Mouse (Mus musculus) adrenal gland, postnatal 10 days (tissue): ENCODE measurements around the gene Coq8a. TPM values are rescaled to one million over a fixed set of nuclear protein-coding genes. Genes with fewer than 3 reads are reported as not detected.
A peak's percentile ranks its signal among the peaks of the same experiment; 100 is the strongest.

Experiments
- DNase-seq: peaks from one replicate; pipeline ENCODE4 v3.0.0; 2021; ENCODE audit warnings: mixed read lengths
- long read RNA-seq, 2 experiments: library from polyadenylated mRNA; stranded (forward); transcript quantifications; one replicate each; pipeline ENCODE4 v2.0.0; 2021
- total RNA-seq, 2 experiments: library from RNA; stranded (reverse); gene quantifications; 2 replicates each; pipeline ENCODE4 v1.2.3; 2021

Gene Coq8a
- 1,000 to 10,000 TPM; 1,138 to 1,532 TPM for total RNA-seq
- long read RNA-seq, experiment 1, full-length matches to known transcripts, result 1,075 of 1,334 reads
- long read RNA-seq, experiment 1, partial matches to known transcripts, result 139 of 1,334 reads
- long read RNA-seq, experiment 1, other reads (novel, unspliced or antisense), result 120 of 1,334 reads
- long read RNA-seq, experiment 2, full-length matches to known transcripts, result 821 of 986 reads
- long read RNA-seq, experiment 2, partial matches to known transcripts, result 81 of 986 reads
- long read RNA-seq, experiment 2, other reads (novel, unspliced or antisense), result 84 of 986 reads

DNA sequence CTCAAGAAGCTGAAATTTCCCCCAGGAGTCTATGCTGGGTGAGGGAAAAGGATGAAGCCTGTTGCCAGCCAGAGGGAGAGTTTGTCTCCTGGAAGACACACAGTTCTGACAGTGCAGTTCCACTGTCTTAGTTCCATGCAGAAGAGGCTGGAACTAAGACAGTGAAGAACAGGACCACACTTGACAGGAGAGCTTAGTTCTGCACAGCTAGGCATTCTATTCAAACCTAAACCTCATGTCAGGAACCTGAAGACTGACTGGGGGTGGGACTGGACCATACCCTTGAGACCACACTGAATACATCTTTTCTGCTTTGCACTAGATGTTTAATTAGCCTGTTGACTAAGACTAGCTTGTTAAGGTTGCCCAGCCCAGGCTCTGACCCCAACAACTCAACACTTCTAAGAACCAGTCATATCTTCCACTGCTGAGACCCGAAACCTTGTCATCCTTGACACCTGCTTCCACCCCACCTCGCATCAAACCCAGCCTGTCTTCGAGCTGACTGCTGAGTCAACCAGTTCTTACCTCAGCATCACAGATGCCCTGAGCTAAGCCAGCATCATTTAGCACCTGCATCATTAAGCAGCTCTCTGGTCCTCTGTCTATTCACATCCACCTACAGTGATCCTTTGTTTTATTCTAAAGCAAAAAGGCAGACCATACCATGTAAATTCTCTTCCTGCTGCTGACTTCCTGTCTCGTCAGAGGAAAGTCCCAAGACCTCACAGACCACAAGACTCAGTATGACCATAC is at the start of gene Coq8a:
TSS of gene Coq8a (minus strand) at position 644 of the 756 bp plus-strand sequence.
- DNase-seq, result no peak

DNA sequence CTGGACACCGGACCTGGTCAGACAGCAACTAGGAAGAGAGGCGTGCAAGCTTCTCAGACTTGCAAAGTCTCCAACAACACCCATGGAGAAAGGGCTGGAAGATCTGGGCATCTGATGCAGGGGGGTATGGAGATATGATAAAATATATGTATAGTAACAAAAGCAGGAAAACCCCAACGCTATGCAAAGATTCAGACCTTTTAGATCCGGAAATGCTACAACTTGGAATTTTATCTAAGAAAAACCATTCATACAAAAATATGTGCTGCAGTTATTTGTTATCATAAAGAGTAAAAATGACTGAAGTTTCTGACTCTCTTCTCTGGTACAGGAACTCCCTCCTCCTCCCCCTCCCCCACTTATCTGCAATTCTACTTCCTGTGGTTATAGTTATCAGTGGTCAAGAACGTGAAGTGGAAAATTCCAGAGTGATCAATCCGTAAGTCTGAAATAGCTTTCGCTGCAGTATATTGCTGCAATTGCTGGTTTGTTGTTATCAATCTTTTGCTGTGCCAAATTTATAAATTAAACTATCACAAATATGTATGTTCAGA is 49.3 kb upstream of the Coq8a start:
- no peak for DNase-seq

DNA sequence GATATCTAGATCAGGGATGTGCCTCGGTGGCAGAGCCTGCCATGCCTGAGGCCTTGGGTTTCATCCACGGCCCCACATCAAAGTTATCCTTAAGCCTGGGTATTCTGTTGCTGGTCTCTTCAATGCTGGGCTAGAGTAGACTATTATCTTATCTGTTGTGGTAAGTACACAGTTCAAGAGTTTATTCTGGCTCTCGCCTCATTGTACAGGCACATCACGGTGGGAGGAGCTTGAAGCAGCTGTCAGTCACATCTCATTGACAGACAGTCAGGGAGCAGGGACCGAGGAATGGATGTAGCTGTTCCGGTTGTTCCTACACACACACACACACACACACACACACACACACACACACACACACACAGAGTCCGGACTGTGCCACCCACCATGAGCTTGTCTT is 48.5 kb upstream of the Coq8a start:
- DNase-seq, result no peak

DNA sequence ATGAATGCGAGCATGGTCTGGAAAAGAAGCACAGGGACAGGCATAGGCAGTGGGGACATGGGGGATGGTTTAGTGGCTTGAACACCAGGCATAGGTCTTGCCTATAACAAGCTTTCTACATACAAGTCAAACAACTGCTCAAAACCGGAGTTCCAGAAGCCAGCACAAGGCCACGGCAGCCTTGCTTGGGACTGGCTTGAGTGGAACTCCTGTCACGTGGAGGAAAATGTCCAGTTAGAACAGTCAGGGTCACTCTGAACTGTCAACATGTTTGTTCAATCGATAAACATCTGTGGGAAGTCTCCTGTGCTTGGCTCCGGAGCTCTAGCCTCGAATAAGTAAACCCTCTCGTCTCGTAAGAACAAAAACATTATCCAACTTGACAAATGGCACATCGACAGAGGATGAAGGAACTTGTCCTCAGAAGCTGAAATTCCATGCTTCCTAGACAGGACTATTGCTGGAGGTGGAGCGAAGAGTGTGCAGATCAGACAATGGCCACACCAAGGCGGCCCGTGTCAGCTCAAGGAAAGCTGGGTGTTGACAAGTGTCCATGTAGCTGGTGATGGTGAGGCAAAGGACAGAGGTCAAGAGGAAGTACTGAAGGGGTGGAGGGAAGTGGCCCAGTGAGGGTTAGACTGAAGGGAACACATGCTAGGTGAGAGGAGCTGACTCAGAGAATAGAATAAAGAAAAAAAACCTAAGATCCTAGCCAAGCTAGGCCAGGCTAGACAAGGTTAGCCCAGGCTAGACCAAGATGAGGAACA is 46.5 kb upstream of the Coq8a start:
- DNase-seq, result peak; percentile 48

DNA sequence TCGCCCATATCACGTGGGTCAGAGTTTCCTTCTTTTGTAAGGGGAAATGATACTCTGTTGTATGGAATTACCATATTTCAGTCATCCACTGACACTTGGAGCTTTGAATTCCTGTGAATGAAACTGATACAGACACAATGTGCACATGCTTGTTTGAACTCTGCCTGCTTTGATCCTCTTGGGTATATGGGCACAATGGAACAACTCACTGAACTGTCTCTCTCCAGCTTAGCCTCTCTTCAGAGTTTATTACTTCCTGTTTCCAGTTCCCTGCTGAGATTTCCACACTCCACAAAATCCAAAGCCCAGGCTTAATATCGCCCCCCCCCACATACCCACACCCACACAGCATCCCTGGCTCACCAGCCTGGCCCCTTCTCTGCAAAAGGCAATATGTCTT is 32.3 kb upstream of the Coq8a start:
- no peak for DNase-seq

DNA sequence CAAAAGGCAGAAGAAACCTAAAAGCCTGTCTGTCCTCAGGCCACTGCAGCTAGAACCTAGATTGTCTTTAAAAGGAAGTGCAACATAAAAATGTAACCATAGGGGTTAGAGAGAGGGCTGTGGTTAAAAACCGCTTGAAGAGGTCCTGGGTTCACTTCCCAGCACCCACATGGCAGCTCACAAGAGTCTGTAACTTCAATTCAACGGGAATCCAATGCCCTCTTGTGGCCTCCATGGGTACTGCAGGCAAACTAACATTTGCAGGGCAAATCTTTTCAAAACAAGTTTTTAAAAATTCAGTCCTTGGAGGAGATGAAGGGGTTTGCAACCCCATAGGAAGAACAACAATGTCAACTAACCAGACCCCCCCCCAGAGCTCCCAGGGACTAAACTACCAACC is 31.2 kb upstream of the Coq8a start:
- no peak for DNase-seq

DNA sequence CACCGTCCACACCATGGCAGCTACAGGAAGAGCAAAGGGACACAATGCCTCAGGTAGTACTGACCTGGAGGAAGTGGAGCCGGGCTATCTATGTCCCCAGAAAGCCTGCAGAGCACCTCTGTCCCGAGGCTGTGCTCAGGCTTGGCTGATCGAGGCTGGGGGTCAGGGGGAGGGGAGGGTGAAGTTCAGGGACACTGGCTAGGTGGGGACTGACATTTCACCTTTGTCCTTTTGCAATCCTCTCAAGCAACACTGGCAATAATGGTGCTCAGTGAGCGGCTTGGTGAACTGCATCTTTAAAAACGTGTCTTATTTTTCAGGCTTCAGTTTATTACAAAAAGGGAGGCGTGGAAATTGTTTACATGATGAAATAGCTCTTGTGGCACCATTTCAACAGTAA is 30.5 kb upstream of the Coq8a start:
- DNase-seq, result peak; percentile 1

DNA sequence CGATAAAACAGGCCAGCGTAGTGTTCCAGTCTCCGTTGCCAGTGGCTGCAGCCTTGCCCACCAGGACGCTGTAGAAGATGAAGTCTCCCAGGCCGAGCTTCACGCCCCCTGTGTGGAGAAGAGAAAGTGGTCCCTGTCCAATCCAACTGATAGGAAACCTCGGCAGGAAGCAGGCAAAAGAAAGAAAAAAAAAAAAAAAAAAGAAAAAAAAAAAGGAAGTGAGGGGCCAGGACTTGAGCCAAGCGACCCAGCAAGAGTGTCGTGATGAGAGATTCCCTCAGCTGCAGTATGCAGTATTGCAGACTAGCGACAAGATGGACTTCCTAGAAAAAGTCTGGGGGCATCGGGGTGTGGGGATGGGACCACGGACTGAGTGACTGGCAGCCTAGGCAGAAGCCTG is 29.5 kb upstream of the Coq8a start:
- DNase-seq, result no peak

DNA sequence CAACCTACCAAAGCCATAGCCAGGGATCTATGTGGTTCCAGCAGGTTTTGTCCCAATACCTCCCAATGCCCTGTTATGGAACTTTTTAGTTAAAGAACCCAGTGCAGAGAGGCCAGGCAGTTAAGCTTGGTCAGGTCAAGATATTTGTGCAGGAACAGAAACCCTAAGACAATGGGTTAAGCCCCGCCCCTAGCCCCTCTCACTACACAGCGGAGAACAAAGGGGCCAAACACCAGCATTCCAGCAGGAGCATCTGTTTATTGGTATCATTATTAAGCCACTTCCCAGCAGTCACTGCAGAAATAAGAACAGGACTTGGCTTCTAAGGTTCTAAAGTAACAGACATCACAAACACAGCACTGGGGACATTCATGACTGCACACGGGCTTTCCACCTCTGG is 27.4 kb upstream of the Coq8a start:
- DNase-seq, result peak; percentile 3

DNA sequence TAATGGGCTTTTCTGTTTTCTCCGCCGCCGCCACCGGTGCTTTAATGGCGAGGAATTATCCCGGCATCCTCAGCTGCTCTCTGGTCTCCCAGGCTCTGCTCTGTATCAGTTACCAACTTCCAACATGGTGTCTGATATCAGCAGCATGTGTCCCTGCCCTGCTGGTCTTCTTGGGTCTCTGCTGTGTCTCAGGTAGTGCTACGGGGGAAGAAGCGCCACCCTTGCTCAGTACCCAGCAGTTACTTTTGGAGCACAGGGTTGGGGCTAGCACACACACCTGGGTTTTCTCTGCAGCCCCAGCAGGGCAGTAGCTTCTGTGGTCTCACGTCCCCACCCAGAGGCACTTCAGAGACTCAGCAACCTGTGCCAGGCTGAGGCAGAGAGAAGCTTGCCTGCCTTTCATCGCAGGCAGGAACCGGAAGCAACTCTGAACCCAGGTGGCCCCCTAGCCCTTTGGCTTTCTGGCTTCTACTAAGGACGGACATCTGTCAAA is 26.9 kb upstream of the Coq8a start:
- DNase-seq, result no peak

DNA sequence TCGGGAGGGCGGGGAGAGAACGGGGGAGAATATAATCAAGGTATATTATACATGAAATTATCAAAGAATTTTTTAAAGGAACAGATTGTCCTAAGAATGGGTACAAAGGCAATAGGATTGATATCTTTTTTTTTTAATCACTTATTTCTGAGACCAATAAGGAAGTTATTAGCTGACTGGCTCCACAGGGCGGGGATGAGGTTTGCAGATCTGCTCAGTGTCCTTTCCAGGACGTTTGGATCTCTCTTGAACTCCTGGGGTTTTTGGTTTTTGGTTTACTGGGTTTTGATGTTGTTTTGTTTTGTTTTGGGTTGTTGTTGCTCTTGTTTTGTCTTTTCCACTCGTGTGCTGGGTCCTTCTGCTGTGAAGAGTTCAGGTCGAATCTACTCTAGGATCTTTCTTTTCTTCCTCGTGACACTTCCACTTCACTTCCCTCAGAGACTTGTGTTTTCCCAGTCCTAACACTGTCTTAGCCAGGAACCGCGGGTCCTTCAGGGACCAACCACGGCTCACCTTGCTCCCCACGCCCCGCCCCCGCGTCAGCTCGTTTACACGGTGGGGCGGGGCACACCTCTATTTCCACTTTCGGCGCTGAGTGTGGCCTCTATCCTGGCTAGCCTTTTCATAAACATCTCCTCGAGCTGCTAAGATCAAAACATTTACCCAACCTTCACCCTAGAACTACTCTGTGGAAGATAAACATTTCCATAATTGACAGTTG is 26.3 kb upstream of the Coq8a start:
- DNase-seq, result peak; percentile 75

DNA sequence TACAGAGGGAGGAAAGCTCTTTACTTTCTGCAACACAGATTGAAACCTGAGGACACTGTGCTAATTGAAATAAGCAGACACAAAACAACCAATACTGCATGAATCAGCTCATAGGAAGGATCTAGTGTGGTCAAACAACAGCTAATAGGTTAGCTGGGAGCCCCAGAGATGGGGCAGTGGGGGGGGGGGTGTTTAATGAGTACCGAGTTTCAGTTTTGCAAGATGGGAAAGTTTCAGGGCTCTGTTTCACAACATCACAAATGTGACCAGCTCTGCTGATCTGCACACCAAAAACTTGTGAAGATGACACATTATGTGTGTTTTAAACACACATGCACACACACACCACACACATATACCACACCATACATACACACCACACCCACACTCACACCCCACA is 22.6 kb upstream of the Coq8a start:
- DNase-seq, result no peak

DNA sequence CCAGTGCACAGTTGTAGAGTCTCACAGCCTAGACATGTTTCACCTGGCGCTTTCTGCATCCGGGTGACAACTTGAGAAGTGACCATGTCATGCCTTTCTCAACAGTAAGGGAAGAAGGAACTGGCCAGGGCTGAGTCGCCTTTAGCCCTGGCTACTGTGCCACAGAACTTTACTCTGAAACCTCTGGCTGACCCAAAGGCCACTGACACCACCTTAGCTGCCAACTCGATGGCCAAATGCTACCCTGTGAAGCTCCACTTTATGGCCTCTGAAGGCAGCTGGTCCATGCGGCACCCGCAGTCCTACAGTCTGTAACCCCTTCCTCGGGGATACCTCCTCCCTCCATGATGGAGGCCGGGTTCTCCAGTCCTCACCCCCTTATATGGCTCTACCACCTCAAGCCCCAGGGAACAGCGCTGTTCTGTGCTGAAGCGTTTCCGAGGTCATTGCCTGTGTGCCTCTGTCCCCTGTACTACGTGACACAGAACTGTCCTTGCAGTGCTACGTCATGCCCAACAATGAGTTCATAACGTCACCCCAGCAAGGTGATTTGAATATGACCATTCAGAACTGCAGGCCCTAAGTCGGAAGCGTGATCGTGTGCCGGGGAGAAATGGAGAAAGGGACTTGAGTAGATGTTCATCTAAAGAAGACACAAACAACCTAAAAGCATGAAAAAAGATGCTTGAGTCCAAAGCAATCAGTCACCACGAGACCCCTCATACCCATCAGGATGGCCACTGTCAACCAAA is 21.6 kb upstream of the Coq8a start:
- DNase-seq, result peak; percentile 42

DNA sequence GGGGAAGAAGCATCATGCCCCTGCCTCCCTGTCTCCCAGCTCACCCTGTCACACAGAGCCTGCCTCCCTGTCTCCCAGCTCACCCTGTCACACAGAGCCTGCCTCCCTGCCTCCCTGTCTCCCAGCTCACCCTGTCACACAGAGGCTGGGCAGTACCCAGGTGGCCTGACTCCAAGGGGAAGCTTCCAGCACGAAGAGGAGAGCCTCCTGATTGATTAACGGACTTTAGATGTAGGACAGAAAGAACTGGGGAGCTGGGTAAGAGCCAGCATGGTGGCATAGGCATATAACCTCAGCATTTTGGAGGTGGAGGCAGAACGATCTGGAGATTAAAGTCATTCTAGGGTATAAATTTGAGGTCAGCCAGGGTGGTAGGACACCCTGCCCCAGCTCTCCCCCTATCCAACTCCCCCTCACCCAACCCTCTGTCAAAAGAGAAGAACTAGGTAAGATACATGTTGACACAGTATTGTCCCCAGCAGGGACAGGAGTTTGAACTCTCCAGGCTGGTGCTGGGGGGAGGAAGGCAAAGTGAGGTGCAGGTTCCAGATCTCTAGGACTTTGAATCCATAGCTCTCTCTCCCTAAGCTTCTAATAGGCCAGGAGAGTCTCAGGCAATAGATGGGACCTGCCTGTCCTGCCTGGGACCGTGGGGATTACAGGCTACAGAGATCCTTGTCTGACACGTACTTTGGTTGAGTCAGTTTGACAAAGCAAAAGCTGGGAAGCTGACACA is 17.3 kb upstream of the Coq8a start:
- no peak for DNase-seq

DNA sequence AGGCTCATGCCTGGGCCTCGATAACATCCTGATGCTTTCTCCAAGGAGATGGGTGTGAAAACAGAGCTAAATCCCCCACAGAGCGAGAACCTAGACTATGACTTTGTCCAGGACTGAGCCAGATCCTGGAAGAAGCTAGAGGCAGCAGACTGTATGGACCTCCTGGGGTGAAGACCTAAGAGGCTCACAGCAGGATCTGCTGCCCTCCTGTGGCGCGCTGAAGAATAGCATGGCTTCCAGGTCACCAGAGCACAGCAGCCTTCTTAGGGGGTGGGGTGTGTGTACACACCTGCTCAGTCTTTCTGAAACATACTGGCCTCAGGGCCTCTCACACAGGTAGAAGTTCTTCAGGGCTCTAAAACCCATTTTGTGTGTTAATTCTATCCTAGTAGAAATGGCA is 15.6 kb upstream of the Coq8a start:
- peak; percentile 79 for DNase-seq

DNA sequence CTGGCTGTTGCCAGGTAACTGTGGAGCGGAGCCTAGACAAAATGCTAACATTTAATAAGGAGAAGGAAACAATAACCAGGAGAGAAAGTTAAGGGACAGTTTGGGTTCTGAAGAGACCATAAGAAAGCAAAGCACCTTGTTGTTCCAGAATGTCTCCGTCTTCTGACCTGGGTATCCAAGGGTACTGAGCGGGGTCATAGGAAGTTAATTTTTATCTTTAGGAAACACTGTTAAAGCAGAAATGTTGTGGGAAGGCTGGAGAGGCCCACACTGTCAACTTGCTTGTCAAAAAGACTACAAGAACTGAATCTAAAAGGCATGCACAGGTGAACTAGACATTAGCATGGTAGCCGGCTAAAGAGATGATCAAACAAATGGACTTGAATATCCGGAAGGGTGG is 13.5 kb upstream of the Coq8a start:
- DNase-seq, result no peak

DNA sequence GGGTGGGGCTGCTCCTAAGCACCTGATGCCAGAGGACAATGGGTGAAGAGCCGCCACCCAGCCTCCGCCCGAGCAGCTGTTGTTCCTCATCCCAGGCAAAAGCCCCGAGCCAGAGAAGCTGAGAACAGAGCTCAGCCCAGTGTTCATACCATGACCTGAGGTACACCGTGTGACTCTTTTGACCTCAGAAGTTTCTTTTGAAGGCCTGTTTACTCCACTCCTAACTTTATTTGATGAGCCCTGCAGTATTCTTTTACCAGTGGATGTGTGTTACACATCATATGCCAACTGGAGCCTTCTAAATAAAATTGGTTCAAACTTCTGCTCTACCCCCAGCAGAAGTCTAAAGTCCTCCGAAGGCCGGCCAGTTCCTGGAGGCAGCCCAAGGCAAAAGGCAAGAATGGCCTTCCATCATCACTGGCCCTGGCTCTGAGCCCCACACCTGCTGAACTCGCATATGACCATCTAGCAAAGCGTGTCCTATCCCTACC is 11.4 kb upstream of the Coq8a start:
- DNase-seq, result peak; percentile 69

DNA sequence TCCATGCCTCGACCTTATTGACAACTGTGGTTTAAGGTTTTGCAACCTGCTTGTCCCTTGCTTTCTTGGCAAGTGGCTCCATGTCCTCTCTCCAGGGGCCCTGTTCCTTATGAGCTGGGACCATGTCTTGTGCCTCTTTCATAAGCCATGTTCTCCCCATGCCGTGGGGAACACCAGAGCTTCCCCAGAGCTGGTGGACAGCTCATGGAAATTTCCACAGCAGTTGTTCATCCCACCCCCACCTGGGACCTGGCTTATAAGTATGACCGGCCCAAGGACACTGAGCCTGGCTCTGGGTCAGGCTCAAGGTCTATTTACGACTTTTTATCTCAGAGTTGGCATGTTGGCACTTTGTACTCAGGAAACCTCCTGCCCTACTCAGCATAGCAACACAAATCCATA is 10.6 kb upstream of the Coq8a start:
- DNase-seq, result peak; percentile 83

DNA sequence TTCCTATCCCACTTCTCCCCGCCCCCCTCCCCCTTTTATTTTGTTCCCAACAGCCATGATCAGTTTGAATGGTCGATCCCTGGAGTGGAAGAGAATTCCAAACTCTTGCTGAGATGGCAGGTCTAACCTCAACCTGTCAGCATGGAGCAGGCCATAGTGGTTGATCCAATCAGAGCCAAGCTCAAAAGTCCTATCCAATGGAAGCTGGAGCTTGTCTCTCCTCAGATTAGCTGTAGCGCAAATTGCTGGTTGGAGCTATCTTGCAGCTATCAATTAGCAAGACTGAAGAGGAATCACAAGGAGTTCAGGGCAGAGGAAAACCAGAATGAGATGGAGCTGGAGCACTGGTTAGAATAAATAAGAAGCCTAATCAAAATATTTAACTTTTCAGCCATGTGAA is 9.0 kb upstream of the Coq8a start:
- no peak for DNase-seq

DNA sequence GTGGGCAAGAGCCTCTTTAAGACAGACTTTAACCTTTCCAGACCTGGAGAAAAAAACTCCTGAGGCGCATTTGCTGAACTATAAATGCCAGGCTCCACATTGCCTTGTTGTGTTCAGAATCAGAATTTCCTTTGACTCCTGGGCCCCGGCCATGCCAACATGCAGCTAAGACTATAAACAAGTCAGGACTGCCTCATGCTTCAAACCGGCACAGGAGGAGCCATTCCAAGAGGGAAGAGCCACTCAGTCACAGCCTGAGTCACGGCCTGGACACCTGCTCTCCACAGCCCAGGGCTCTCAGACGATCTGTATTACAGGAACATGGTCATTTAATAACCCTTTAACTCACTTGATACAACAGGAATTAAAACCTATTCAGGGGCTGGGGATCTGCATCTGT is 1.3 kb upstream of the Coq8a start:
- no peak for DNase-seq

DNA sequence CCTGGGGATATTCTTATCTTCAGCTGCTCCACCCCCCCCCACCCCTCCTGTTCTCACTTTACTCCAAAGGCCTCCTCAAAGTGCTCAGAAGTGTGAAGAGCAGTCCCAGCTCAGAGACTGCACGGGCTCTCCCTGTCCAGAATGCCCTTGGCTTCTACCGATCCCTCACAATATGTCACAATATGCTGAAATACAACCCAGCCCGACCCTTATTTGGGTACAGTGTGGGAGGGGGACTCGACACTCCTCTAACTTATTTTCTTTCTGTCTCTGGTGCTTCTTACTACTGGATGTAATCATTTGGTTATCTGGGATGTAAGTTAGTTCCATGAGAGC is 281 bp upstream of the Coq8a start:
- no peak for DNase-seq
